Mouse (Mus musculus) MEL (cell line): ENCODE results near the gene Lipa. TPM values are rescaled to one million over a fixed set of nuclear protein-coding genes. Genes with fewer than 3 reads are reported as not detected.

Experiments
- DNase-seq: peaks from one replicate; pipeline ENCODE4 v3.0.0; 2011; ENCODE audit warnings: low read depth, low spot score
- H3K27ac ChIP-seq: 2 replicates; pipeline ENCODE4 v1.5.1; 2012; ENCODE audit warnings: low read depth, mild to moderate bottlenecking, control low read depth, low read length, moderate library complexity; ENCODE audit not compliant: control insufficient read depth
- H3K27me3 ChIP-seq, 2 experiments: fragments of 150-350 bp in 1 of 2; sonication (generic) in 1 of 2; 2 replicates each; pipeline ENCODE4 v1.6.1; 2012; ENCODE audit warnings: low read length in 2 of 2, mild to moderate bottlenecking in 2 of 2, improper control_type of control experiment in 1 of 2, moderate library complexity in 1 of 2; ENCODE audit not compliant: insufficient read depth in 2 of 2, control insufficient read depth in 1 of 2
- H3K36me3 ChIP-seq, 2 experiments: 2 replicates each; pipeline ENCODE4 v1.6.1; 2012 to 2014; ENCODE audit warnings: low read length in 2 of 2, improper control_type of control experiment in 1 of 2, inconsistent platforms in 1 of 2, mild to moderate bottlenecking in 1 of 2; ENCODE audit not compliant: insufficient read depth in 2 of 2, control insufficient read depth in 1 of 2
- H3K4me1 ChIP-seq, 2 experiments: fragments of 150-350 bp in 1 of 2; sonication (generic) in 1 of 2; 2 replicates each; pipeline ENCODE4 v1.6.1; 2012; ENCODE audit warnings: low read length in 2 of 2, improper control_type of control experiment in 1 of 2, mild to moderate bottlenecking in 1 of 2; ENCODE audit not compliant: insufficient read depth in 2 of 2, control insufficient read depth in 1 of 2
- H3K4me3 ChIP-seq, 2 experiments: fragments of 150-350 bp in 1 of 2; sonication (generic) in 1 of 2; 2 replicates each; pipeline ENCODE4 v1.5.1; 2012; ENCODE audit warnings: low read depth in 2 of 2, low read length in 2 of 2, mild to moderate bottlenecking in 2 of 2, moderate library complexity in 2 of 2, control low read depth in 1 of 2, improper control_type of control experiment in 1 of 2; ENCODE audit not compliant: control insufficient read depth in 1 of 2, insufficient read depth in 1 of 2
- H3K79me2 ChIP-seq: 2 replicates; pipeline ENCODE4 v1.6.1; 2012; ENCODE audit warnings: mild to moderate bottlenecking, low read length, moderate library complexity; ENCODE audit not compliant: control insufficient read depth, poor library complexity, insufficient read depth
- H3K9ac ChIP-seq: 2 replicates; pipeline ENCODE4 v1.6.1; 2012; ENCODE audit warnings: low read depth, mild to moderate bottlenecking, control low read depth, low read length, moderate library complexity; ENCODE audit not compliant: control insufficient read depth, poor library complexity, severe bottlenecking
- H3K9me3 ChIP-seq: fragments of 150-350 bp; sonication (generic); replicated peaks from 2 replicates; pipeline ENCODE4 v1.6.1; 2012; ENCODE audit warnings: mild to moderate bottlenecking, low read length, improper control_type of control experiment, moderate library complexity; ENCODE audit not compliant: insufficient read depth
- BHLHE40 ChIP-seq: IDR thresholded peaks from 2 replicates; pipeline ENCODE4 v1.6.1; 2012; ENCODE audit warnings: low read depth, mild to moderate bottlenecking, inconsistent platforms, low read length, improper control_type of control experiment, borderline replicate concordance
- CHD1 ChIP-seq: IDR thresholded peaks from 2 replicates; pipeline ENCODE4 v1.6.1; 2012; ENCODE audit warnings: low read depth, mild to moderate bottlenecking, inconsistent platforms, low read length, improper control_type of control experiment
- CHD2 ChIP-seq: IDR thresholded peaks from 2 replicates; pipeline ENCODE4 v1.6.1; 2011; ENCODE audit warnings: low read length, improper control_type of control experiment
- E2F4 ChIP-seq: IDR thresholded peaks from 2 replicates; pipeline ENCODE4 v1.6.1; 2011; ENCODE audit warnings: low read depth, low read length, improper control_type of control experiment, borderline replicate concordance
- ETS1 ChIP-seq: IDR thresholded peaks from 2 replicates; pipeline ENCODE4 v1.6.1; 2012; ENCODE audit warnings: low read depth, mild to moderate bottlenecking, inconsistent platforms, low read length, improper control_type of control experiment, moderate library complexity
- GABPA ChIP-seq: IDR thresholded peaks from 2 replicates; pipeline ENCODE4 v1.6.1; 2012; ENCODE audit warnings: low read depth, mild to moderate bottlenecking, inconsistent platforms, low read length, improper control_type of control experiment, moderate library complexity
- GATA1 ChIP-seq: IDR thresholded peaks from 2 replicates; pipeline ENCODE4 v1.6.1; 2011; ENCODE audit warnings: low read depth, low read length, improper control_type of control experiment
- HCFC1 ChIP-seq: IDR thresholded peaks from 2 replicates; pipeline ENCODE4 v1.6.1; 2012; ENCODE audit warnings: low read depth, mild to moderate bottlenecking, inconsistent platforms, low read length, improper control_type of control experiment, moderate library complexity
- JUND ChIP-seq: IDR thresholded peaks from 2 replicates; pipeline ENCODE4 v1.6.1; 2011; ENCODE audit warnings: low read depth, mild to moderate bottlenecking, improper control_type of control experiment, low read length
- KAT2A ChIP-seq: conservative IDR thresholded peaks from 2 replicates; pipeline ENCODE4 v1.6.1; 2012; ENCODE audit warnings: low read depth, low read length, improper control_type of control experiment, inconsistent platforms
- MAFK ChIP-seq: IDR thresholded peaks from 2 replicates; pipeline ENCODE4 v1.6.1; 2011; ENCODE audit warnings: low read depth, mild to moderate bottlenecking, low read length, improper control_type of control experiment, borderline replicate concordance
- MAX ChIP-seq: IDR thresholded peaks from 2 replicates; pipeline ENCODE4 v1.6.1; 2011; ENCODE audit warnings: low read length, improper control_type of control experiment
- MAZ ChIP-seq: IDR thresholded peaks from 2 replicates; pipeline ENCODE4 v1.6.1; 2012; ENCODE audit warnings: low read depth, mild to moderate bottlenecking, inconsistent platforms, low read length, improper control_type of control experiment
- MXI1 ChIP-seq: IDR thresholded peaks from 2 replicates; pipeline ENCODE4 v1.6.1; 2011; ENCODE audit warnings: mild to moderate bottlenecking, low read depth, low read length, improper control_type of control experiment
- MYC ChIP-seq: IDR thresholded peaks from 2 replicates; pipeline ENCODE4 v1.6.1; 2011; ENCODE audit warnings: low read depth, mild to moderate bottlenecking, low read length, improper control_type of control experiment, moderate library complexity
- NELFE ChIP-seq: IDR thresholded peaks from 2 replicates; pipeline ENCODE4 v1.6.1; 2011; ENCODE audit warnings: low read depth, low read length, improper control_type of control experiment
- NRF1 ChIP-seq: IDR thresholded peaks from 2 replicates; pipeline ENCODE4 v1.6.1; 2014; ENCODE audit warnings: low read depth, mild to moderate bottlenecking, inconsistent platforms, low read length, improper control_type of control experiment, moderate library complexity; ENCODE audit not compliant: poor library complexity, insufficient read depth, severe bottlenecking
- POLR2A ChIP-seq, 2 experiments: IDR thresholded peaks; 2 replicates each; pipeline ENCODE4 v1.6.1; 2011 to 2012; ENCODE audit warnings: low read length in 2 of 2, mild to moderate bottlenecking in 2 of 2, control low read depth in 1 of 2, improper control_type of control experiment in 1 of 2, low read depth in 1 of 2, moderate library complexity in 1 of 2; ENCODE audit not compliant: control insufficient read depth in 1 of 2, insufficient read depth in 1 of 2, poor library complexity in 1 of 2
- POLR2AphosphoS2 ChIP-seq: IDR thresholded peaks from 2 replicates; pipeline ENCODE4 v1.6.1; 2011; ENCODE audit warnings: low read length, improper control_type of control experiment
- POLR2AphosphoS5 ChIP-seq: IDR thresholded peaks from 2 replicates; pipeline ENCODE4 v1.6.1; 2012; ENCODE audit warnings: low read depth, borderline replicate concordance, mild to moderate bottlenecking, inconsistent platforms, low read length, moderate library complexity, mixed read lengths
- RAD21 ChIP-seq: IDR thresholded peaks from 2 replicates; pipeline ENCODE4 v1.6.1; 2011; ENCODE audit warnings: mild to moderate bottlenecking, low read depth, low read length, improper control_type of control experiment
- RCOR1 ChIP-seq: IDR thresholded peaks from 2 replicates; pipeline ENCODE4 v1.6.1; 2012; ENCODE audit warnings: low read depth, mild to moderate bottlenecking, inconsistent platforms, low read length, improper control_type of control experiment
- SMC3 ChIP-seq: IDR thresholded peaks from 2 replicates; pipeline ENCODE4 v1.6.1; 2011; ENCODE audit warnings: low read depth, low read length, improper control_type of control experiment
- TAL1 ChIP-seq: IDR thresholded peaks from 2 replicates; pipeline ENCODE4 v1.6.1; 2012; ENCODE audit warnings: mild to moderate bottlenecking, inconsistent platforms, low read length, moderate library complexity, mixed read lengths
- USF1 ChIP-seq: IDR thresholded peaks from 2 replicates; pipeline ENCODE4 v1.6.1; 2014; ENCODE audit warnings: low read depth, mild to moderate bottlenecking, inconsistent platforms, low read length, improper control_type of control experiment, moderate library complexity
- USF2 ChIP-seq, 2 experiments: IDR thresholded peaks; 2 replicates each; pipeline ENCODE4 v1.6.1; 2011 to 2012; ENCODE audit warnings: improper control_type of control experiment in 2 of 2, low read length in 2 of 2, borderline replicate concordance in 1 of 2, inconsistent platforms in 1 of 2, low read depth in 1 of 2, mild to moderate bottlenecking in 1 of 2; ENCODE audit not compliant: insufficient read depth in 1 of 2
- ZNF384 ChIP-seq: IDR thresholded peaks from 2 replicates; pipeline ENCODE4 v1.6.1; 2012; ENCODE audit warnings: low read depth, mild to moderate bottlenecking, inconsistent platforms, low read length, improper control_type of control experiment
- polyA plus RNA-seq, 2 experiments: library from polyadenylated mRNA; stranded (reverse) in 1 of 2; unstranded in 1 of 2; fragments of >175 nt in 1 of 2; fragments of >200 nt in 1 of 2; gene quantifications; 2 replicates each; pipeline versions ENCODE4 v1.2.1 to v1.2.4; 2012; ENCODE audit warnings: low replicate concordance in 2 of 2, low read depth in 1 of 2; ENCODE audit not compliant: insufficient read length in 2 of 2, insufficient read depth in 1 of 2, missing spikeins in 1 of 2
- total RNA-seq: library from RNA; depleted of rRNA; stranded (reverse); fragments of 300-350 nt; gene quantifications from 2 replicates; pipeline ENCODE4 v1.2.3, GENCODE M21; 2012

Gene Lipa
- total and polyA plus RNA-seq, 3 experiments: 7.6 to 13.8 TPM; not detected in 1

GRCm38 (mm10) chr19:34569896-34570476, 42.7 kb upstream of the Lipa start:
- no peak overlapping the region for H3K9ac ChIP-seq
- no peaks in the 10 kb centered on the region for H3K79me2 ChIP-seq
- H3K36me3 ChIP-seq: no peaks in the 10 kb centered on the region
- DNase-seq: no peak
- H3K4me1 ChIP-seq: no peaks in the 10 kb centered on the region
- H3K9me3 ChIP-seq: no peaks in the 10 kb centered on the region
- H3K27me3 ChIP-seq: peaks cover 1 to 3% of the 10 kb centered on the region in 2 experiments; a peak in 2 of 4 replicates
- no peak for TF ChIP-seq CHD2
- TF ChIP-seq SMC3: no peak
- no peak for TF ChIP-seq JUND
- no peak for TF ChIP-seq POLR2AphosphoS2
- TF ChIP-seq GATA1: no peak
- no peak for TF ChIP-seq USF2 (IDR thresholded peaks at IDR 0.05; ENCODE audit: borderline replicate concordance in 1 of 2, insufficient read depth in 1 of 2, low read depth in 1 of 2, low read length in 2 of 2)
- TF ChIP-seq MXI1: no peak
- TF ChIP-seq MAFK: no peak
- no peak for TF ChIP-seq RCOR1
- no peak for TF ChIP-seq ETS1
- no peak for TF ChIP-seq KAT2A
- TF ChIP-seq CHD1: no peak
- no peak for TF ChIP-seq NRF1
- TF ChIP-seq GABPA: no peak
- TF ChIP-seq MAX: no peak
- TF ChIP-seq MAZ: no peak
- no peak for TF ChIP-seq POLR2A (IDR thresholded peaks at IDR 0.05; ENCODE audit: control insufficient read depth in 1 of 2, insufficient read depth in 1 of 2, low read depth in 1 of 2, low read length in 2 of 2, poor library complexity in 1 of 2)
- H3K27ac ChIP-seq: no peak overlapping the region
- no peak overlapping the region for H3K4me3 ChIP-seq

GRCm38 (mm10) chr19:34568988-34569895, 42.0 kb upstream of the Lipa start:
- no peaks in the 10 kb centered on the region for H3K4me1 ChIP-seq
- peaks cover 1 to 3% of the 10 kb centered on the region in 2 experiments; a peak in 2 of 4 replicates for H3K27me3 ChIP-seq
- no peak for DNase-seq
- no peaks in the 10 kb centered on the region for H3K36me3 ChIP-seq
- TF ChIP-seq TAL1: no peak
- no peak for TF ChIP-seq NELFE
- no peak for TF ChIP-seq HCFC1
- TF ChIP-seq ZNF384: no peak
- no peak for TF ChIP-seq BHLHE40
- no peak for TF ChIP-seq MYC
- no peak for TF ChIP-seq GATA1
- TF ChIP-seq GABPA: no peak
- TF ChIP-seq RCOR1: no peak
- no peak for TF ChIP-seq POLR2AphosphoS5
- TF ChIP-seq RAD21: no peak
- TF ChIP-seq E2F4: no peak
- TF ChIP-seq CHD1: no peak
- TF ChIP-seq MAX: no peak
- no peak for TF ChIP-seq NRF1
- TF ChIP-seq USF1: no peak
- TF ChIP-seq SMC3: no peak
- TF ChIP-seq, all 39 proteins: peak for 0
- Histone ChIP-seq H3K9ac (no peak overlapping the region), H3K4me3 (no peak overlapping the region), H3K27ac (no peak overlapping the region), H3K9me3 (no peaks in the 10 kb centered on the region), H3K79me2 (no peaks in the 10 kb centered on the region)
